Mouse (Mus musculus): ENCODE data around the gene Pip5kl1. TPM values are rescaled to one million over a fixed set of nuclear protein-coding genes. Genes with fewer than 3 reads are reported as not detected.

Pip5kl1 gene
- polyA plus RNA-seq (2012; rRNA removed) = 0.08 TPM in 1 of 2 replicates, not detected in the other

DNA sequence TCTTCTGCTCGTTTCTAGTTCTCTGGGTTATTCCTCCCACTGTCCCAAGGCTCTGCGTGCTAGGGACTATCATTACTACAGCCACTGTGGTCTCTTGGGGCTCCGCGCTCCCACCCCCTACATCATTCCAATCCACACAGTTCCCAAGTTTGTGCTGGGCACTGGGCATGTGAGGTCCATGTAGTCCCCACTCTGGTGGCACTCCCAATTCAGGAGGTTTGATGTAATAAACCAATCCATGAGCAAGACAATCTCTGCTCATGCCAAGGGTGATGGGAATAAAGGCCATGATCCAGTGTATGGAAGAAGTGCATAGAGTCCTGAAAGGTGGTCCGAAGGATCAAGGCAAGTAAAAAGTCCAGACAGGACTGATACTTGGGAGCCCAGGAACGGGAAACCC, at the start of gene Pip5kl1:
Pip5kl1 (plus strand) TSS at position 301 of the 400 bp plus-strand sequence.
- no peak for DNase-seq (ENCODE audit: low spot score)

DNA sequence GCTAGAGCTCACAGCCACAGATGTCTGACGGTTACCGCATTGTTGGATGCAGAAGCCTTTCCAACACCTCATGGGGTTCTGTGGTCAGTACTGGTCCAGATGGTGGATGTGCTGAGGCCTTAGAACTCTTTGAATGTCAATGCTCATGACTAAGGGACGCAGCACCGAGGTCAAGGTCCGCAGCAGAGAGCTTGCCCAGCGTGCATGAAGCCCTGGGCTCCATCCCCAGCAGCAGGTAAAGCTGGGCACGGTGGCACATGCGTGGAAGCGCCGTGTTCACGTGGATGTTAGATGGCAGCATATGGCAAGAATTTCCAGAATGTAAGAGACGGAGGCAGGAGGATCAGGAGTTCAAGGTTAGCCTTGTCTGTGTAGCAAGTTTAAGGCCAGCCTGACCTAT, 48.8 kb upstream of the Pip5kl1 start:
- no peak for DNase-seq (ENCODE audit: low spot score)

DNA sequence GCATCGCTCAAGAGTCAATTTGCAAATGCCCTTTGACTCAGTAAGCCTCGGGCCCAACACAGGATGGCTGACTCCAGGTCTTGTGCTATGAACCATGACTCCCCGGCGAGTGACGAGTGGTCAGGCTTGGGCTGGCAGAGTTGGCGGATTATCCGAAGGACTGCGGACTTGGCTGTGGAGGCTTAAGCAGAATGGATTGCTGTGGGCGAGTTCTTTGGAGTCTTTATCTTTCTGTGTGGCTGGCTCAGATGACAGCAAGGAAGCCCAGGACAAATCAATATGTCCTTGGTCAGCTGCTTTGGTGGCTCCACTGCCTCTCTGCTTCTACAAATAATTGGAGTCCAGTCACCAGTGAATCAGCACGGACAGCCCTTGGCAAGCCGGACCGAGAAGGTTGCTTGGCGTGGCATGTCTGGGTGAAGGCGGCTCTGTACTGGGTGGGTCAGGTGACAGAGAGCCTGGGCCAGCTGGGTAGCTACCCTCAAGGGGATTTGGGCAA, 47.1 kb upstream of the Pip5kl1 start:
- DNase-seq (ENCODE audit: low spot score) = no peak

DNA sequence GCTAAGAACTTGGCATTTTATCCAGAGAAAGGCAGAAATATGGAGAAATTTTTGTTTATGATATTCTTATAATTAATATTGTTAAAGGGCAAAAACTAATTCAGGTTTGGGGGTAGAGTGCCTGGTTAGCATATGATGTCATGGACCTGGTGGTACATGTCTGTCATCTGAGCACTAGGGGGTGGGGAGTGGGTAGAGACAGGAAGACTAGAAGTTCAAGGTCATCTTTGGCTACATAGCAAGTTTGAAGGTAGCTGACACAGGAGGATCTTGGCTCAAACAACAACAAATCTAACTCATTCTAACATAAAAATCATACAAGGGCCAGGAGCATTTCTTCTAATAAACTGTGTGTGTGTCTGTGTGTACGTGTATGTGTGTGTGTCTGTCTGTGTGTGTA, 46.3 kb upstream of the Pip5kl1 start:
- no peak for DNase-seq (ENCODE audit: low spot score)

DNA sequence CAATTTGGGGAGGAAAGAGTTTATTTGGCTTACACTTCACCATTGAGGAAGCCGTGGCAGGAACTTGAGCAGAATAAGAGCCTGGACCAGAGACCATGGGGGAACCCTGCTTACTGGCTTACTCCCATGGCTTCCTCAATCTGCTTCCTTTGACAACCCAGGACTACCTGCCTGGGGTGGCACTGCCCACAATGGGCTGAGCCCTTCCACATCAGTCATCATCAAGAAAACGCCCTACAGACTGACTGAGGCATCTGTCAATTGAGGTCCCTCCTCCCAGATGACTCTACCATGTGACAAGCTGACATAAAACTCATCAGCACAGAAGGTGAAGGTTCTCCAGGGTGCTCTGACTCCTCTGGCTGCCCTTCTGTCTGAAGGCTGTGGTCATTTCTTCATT, 44.1 kb upstream of the Pip5kl1 start:
- DNase-seq (ENCODE audit: low spot score) = no peak

DNA sequence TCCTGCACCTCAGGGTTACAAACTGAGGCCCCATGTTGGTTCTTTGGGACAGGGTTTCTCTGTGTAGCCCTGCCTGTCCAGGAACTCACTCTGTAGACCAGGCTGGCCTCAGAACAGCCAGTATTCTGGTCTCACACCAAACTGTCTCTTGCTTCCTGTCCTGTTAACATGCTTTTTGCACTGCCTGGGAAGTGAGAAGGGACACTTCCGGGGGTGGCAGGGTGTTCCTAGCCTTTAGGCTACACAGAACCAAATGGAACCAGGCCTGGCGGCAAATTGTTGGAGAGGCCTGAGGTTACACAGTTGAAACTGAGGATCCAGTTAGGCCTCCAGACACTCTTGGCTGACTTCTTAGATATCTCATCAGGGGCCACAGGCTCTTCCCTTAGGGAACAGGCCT, 41.4 kb upstream of the Pip5kl1 start:
- DNase-seq (ENCODE audit: low spot score) = no peak

DNA sequence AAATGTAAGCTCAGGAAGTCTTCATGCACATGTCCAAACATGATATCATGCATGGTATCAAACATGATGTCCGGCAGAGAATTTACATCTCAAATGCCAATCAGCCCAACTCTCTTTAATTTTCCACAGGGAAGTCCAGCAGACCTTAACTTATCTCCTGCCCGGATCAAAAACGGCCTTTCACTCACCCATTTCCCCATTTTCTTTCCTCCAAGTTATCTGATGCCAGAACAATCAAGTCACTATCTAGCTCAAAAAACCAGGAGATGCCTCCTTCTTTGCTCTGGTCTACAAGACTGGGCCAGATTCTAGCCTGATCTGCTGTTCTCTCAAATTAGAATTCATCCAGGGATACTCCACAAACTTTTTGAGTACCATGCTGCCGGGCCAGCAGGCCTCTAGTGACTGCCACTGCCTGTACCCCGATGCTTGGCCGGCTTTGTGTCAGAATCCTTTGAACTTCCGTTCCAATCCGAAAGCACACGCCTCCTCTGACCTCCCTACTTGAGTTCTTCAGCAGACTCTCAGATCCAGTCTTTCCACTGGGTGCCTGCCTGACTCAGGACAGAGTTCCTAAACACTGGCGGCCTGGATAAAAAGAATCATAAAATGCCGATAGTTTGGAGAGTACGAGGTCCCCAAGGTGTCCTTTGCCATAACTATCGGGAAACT, 40.4 kb upstream of the Pip5kl1 start:
- no peak for DNase-seq (ENCODE audit: low spot score)

DNA sequence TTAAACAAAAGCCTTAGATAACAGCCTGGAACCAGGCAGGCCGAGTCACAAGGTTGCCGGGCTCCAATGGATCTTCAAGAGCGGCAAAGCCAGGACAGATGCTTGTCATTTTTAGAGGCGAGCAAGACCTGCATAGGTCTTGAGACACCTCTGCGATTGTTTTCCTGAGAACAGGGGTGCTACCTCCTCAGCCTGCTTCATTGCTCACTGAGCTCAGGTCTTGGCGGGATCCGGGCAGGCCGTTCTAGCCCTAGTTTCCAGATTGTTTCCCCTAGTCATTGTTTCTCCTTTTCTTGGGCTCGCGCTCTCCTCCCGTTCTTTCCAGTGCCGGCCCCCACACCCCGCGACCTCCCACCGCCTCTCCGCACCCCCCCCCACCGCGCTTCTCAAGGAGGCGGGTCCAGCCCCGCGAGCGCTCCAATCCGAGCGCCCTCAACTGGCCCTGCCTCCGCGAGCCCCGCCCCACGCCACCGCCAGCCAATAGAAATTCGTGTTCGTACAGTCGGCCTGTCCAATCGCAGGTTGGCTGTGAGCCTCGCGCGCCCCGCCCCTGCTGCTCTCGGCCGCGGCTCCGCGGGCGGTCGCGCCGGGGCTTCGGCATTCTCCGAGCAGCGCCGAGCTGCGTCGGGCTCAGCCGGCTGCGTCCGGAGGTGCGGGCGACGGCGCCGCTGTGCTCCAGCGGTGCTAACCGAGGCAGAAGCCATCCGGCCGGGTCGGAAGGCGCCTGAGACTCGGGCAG, 39.7 kb upstream of the Pip5kl1 start, which contains the start of gene Fam102a:
Fam102a (plus strand) TSS at position 600 of the 739 bp plus-strand sequence.
- DNase-seq (ENCODE audit: low spot score) = peak; percentile 97

DNA sequence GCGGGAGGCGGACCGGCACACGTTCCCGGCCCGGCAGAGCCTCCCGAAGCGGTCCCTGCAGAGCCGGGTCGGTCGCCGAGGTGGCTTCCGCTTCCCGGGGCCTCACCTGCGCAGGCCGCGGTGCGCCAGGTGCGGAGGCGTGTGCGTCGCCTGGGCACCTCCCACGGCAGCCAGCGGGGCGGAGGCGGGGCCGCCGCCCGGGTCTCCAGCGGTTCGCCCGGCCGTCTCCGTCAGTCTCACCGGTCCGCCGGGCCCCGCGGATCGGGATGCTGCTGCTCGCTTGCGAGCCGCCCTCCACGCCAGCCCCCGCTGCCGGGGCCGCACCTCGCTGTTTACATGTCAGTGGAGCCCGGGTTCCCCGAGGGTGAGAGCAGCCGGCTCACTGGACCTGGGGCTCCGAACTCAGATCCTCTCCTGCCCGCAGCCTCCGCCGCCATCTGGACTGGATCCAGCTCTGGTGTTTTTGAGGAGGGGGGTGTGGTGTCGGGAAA, 39.1 kb upstream of the Pip5kl1 start:
- DNase-seq (ENCODE audit: low spot score) = peak; percentile 81

DNA sequence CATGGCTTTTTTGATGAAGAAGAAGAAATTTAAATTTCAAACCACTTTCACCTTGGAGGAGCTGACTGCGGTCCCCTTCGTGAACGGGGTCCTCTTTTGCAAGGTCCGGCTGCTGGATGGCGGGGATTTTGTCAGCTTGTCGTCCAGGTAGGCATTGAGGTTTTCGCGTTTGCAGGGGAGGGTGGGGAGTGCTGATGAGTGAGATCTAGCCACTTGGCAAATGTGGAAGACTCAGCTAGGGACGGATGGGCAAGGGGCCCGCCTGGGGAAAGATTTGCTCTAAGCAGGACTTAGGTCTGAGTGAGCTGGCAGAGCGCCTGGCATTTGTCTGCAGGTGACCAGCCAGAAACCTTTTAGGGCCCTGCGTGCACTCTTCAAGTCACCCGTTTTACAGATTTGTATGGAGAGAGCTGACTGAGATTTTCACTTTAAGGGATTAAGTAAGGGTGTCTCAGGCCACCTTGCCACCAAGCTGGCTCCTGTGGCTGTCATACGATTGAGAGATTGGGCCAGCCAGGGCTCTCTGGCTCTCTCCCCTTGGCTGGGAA, 38.4 kb upstream of the Pip5kl1 start:
- no peak for DNase-seq (ENCODE audit: low spot score)

DNA sequence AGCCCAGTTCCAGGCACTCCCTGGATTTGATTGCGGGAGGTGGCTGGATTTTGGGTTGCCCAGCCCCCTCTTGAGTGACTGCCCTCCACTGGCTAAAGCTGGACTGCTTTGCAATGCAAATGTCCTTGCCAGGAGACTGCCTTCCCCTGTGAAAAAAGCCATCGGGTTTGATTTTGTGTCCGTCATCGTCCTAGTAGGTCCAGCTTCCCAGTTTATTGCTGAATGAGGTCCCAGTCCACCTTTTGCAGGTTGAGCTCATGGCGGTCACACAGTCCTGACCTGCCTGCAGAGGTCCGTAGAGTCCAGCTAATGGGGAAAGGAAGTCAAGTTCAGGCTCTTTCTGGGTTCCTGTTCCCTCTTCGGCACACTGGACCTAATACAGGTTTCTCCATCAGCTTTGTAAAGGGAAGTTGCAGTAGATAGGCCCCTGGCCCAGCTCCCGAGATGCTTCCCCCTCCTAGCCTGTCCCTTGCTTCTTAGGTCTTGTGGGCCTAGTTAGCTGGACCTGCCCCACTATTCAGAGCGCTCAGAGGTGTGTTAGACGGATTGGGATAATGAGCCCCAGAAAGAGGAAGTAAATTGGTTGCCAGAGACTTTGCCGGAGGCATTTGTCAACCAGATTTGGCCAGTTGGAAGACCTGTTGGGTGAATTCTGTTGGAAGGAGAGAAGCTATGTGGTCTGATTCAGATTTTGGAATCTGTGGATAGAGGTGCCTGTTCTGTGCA, 37.8 kb upstream of the Pip5kl1 start:
- no peak for DNase-seq (ENCODE audit: low spot score)

DNA sequence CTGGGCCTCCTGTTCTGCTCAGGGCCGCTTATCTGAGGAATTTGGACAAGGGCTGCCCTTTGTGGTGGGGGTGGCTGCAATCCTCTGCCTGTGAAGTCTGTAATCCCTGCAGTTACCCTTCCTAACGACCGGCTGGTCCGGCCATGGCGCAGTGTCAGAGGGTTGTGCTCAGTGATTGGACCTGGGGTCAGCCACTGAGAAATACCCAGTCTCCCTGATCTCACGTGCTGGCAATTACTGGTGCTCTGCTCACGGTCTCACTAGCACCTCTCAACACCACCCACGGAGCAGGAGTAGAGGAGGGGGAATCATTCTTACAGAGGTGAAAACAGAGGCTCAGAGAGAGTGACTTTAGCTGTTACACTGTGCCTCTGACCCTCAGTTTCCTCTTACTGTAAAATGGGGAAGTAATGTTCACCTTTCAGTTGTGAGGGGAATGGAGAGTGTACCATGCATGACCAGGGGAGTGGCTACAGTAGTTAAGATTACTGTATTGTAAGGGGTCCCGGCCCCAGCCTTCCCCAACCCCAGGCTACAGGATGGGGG, 37.2 kb upstream of the Pip5kl1 start:
- no peak for DNase-seq (ENCODE audit: low spot score)

DNA sequence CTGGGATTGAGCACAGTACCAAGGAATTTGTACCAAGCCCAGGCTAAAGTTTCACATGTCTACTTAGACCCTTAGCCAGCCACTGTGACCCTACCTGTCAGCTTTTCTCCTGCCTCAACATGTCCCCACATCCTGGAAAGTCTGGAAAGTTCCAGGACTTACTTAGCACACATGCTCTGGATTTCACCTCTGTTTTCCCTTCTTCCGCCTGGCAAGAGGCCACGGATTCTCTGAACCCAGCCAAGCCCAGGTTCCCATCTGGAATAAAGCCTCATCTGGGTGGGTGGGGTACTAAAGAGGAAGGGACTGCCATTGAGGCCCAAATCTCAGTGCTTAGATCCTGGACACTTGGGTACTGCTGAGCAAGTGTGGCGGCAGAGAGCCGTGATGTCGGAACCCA, 36.7 kb upstream of the Pip5kl1 start:
- no peak for DNase-seq (ENCODE audit: low spot score)

DNA sequence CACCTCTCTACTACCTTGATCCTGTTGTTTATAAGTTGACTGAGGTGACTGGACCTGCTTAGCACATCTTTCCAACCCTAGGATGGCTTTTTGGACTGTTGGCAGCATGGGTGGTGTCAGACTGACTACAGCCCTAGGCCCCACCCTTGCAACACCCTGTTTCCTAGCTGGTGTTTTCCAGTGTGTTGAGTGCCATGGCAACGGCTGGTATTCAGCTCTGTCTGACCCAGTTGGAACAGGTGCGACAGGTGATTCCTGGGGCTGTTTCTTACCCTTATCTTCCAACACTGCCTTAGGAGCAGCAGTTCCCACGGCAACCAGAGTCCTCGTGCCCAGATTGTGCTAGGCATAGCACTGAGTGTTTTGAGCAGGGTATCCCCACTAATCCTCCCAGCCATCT, 36.1 kb upstream of the Pip5kl1 start:
- no peak for DNase-seq (ENCODE audit: low spot score)

DNA sequence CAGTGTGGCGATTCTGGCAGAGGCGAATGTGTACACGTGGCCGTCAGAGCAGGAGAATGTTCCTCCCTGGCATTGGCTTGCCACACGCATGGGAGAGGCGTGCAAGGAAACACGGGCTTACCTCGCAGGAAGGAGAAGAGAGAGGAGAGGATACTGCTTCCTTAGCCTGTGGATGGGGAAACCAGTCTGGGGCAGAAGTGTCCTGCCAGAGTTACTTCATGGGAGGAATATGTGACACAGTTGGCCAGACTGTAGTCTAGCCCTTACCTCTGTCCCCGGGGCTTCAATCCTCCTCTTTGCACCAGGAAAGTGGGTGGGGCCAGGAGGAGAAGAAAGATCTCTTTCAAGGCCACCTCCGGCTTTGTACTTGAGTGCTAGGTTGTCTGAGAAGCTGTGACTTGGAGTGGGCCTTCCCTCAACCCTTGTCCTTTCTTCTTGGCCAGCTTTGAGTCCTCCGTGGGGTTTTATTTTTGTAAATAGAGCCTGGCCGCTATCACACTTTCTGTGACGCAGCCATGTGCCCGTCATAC, 35.1 kb upstream of the Pip5kl1 start:
- no peak for DNase-seq (ENCODE audit: low spot score)

DNA sequence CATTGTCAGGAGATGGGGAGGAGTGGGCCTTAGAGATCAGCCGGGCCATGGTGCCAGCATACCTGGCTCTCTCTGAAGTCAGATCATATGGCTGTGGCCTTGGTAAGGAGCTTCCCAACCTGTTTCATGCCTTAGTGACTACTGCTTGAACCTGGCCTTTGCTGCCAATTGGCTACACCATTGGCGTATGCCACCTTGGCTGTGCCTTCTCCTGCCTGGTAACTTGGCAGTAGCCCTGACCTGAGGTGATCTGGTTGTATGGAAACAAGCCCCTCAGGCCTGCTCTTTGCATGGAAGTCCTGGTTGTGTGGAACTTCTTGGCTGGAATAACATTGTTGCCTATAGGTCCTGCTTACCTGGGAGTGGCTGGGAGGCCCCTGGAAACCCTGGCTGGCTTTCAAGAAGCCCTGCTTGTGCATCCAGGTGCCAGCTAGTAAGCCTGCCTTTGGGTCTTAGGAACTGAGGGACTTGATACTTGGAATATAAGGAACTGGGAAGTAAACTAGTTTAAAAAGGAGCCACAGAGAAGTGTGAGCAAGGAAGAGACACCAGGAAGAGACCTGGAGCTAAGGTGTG, 33.2 kb upstream of the Pip5kl1 start:
- no peak for DNase-seq (ENCODE audit: low spot score)

DNA sequence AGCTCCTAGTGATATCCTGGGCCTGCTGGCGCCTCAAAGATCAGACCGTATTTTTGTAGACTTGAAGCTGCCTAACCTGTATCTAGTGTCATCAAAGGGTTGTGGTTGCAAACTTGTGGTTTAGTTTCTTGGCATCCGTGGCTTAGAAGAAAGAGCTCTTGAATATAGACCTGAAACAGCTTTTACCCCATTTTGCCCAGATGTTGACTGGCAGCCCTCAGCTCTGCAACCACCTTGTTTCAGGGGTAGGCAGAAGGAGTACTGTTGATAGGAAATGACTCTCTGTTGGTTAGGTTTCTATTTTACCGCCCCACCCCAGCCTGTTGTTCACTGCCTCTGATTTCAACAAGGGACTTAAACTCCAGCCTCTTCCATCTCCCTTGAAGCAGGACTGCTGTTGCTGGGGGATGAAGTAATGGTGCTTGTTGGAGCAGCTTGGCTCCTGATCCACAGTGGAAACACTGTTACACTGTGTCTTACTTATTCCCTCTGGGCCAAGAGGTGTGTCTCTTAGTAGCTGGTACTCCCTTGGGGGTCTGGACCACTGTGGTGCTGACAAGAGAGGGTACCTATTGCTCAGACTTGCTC, 32.5 kb upstream of the Pip5kl1 start:
- no peak for DNase-seq (ENCODE audit: low spot score)

DNA sequence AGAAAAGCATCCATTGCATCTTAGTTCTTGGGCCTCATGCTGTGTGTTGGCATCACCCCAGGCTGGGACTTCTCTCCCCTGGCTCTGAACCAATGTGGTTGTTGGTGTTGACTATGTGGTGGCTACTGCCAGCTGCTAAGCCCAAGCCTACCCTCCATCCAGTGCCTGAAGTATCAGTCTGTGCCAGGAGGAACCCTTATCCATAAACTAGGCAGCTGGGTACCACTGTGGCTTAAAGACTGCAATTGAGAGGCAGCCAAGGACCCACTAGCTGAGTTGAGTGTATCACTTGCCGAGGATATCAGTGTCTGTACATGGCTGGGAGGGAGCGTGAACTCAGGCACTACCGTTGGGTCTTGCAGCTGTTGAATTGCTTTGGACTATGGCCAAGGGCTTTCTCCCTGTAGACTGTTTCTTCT, 31.6 kb upstream of the Pip5kl1 start:
- DNase-seq (ENCODE audit: low spot score) = no peak

DNA sequence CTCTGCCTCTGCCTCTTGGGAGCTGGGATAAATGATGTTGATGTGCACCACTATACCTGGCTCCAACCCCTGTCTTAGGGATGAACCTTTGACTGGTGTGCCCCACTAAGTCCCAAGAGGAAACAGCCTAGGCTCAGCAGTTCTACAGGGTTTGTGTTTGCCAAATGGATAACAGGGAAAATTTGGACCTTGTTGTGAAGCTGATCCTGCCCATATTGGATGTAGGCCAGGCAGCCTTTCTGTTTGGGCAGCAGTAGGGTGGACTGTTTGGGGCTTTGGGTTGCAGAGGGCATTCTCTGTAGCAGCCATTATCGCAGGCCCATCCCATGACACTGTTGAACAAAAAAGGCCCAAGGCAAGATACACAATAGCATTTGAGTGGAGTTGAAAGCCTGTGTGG, 27.6 kb upstream of the Pip5kl1 start:
- DNase-seq (ENCODE audit: low spot score) = no peak

DNA sequence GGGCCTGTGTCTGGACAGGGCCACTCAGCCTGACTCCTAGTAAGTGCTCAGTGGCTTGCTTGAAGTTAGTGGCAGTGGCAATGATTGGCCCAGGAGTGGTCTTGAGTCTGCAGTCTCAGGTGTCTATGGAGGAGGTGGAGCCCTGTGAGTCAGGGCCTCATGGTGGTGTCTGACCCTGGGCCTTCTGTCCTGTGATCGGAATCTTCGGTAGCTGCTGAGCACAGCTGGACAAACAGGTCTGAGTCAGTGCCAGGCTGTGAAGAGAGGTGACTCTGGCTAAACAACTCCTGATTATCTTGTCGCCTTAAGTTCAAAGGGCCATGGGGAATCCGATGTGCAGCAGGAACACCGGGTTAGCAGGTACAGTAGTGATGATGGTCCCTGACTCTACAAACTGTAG, 27.2 kb upstream of the Pip5kl1 start:
- DNase-seq (ENCODE audit: low spot score) = no peak

All from urinary bladder, adult 2 months (tissue).